In the genomic region with DNA sequence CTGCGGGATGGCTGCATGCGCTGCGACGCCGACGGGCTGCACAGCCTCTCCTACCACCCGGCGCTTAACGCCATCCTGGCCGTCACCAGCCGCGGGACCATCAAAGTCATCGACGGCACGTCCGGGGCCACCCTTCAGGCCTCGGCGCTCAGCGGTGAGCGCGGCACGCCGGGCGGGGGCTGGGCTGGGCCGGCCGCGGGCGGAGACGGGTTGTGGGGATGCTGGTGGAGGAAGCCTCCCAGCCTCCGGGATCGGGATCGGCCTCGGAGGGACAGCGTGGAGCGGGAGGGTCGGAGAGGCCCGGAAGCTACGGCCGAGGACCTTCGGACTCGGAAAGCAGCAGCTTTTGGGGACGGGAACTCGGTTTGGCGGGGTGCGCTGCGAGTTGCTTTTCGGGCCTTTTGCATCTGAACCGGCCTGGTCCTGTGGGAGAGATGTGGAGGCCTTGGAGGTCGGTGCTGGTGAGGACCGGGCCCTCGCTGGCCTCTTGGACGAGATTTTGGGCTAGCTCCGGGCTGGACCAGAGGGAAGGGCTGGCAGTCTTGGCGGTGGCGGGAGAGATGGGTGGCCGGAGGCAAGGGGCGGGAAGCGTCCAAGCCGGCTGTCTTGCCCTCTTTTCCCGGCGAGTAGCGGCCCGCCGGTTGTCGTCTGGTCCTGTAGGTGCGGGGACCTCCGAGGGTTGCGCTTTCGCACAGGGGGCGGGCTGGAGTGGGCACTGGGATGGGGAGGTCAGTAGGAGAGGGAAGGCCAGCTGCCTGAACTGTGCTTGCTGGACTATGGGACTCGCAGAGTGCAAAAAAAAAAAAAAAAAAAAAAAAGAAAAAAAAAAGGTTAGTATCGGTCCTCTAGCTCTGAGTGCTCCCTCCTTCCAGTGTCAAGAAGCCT, we compare ENCODE assay signal across 8 mouse cellular contexts. TPM values are rescaled to one million over a fixed set of nuclear protein-coding genes. Genes with fewer than 3 reads are reported as not detected.
A peak's percentile ranks its signal among the peaks of the same experiment; 100 is the strongest.
DNase-seq lines count a peak whose midpoint lies in the region; ATAC-seq and TF ChIP-seq lines count a peak whose summit lies in the region.

No protein-coding gene starts in this region.

- H3K4me1 ChIP-seq in forebrain, embryonic 12.5 days = peaks cover 21% of the 10 kb centered on the region
- peaks cover 24% of the 10 kb centered on the region for H3K4me1 ChIP-seq in hindbrain, embryonic 15.5 days (replicated peaks)
- H3K4me1 ChIP-seq in lung, postnatal 0 days (ENCODE audit: insufficient read depth, low read depth, low read length) = peaks cover 9% of the 10 kb centered on the region; the same call in 1 of the 2 replicates

- H3K9me3 ChIP-seq in forebrain, embryonic 12.5 days = no peaks in the 10 kb centered on the region
- H3K9me3 ChIP-seq in hindbrain, embryonic 15.5 days = no peaks in the 10 kb centered on the region
- no peaks in the 10 kb centered on the region for H3K9me3 ChIP-seq in lung, postnatal 0 days (ENCODE audit: low read length)

- H3K36me3 ChIP-seq in forebrain, embryonic 12.5 days (replicated peaks) = no peaks in the 10 kb centered on the region
- no peaks in the 10 kb centered on the region for H3K36me3 ChIP-seq in hindbrain, embryonic 15.5 days
- no peaks in the 10 kb centered on the region for H3K36me3 ChIP-seq in lung, postnatal 0 days (ENCODE audit: insufficient read depth, low read length)

- peak overlapping the region; percentile 76 for H3K4me2 ChIP-seq in forebrain, embryonic 12.5 days
- peak overlapping the region; percentile 67 for H3K4me2 ChIP-seq in hindbrain, embryonic 15.5 days
- peak overlapping the region; percentile 69 for H3K4me2 ChIP-seq in lung, postnatal 0 days (replicated peaks; ENCODE audit: low read depth, low read length)

- no peak for TF ChIP-seq CTCF in lung, postnatal 0 days (IDR thresholded peaks at IDR 0.05)

- peak overlapping the region; percentile 88 for H3K4me3 ChIP-seq in forebrain, embryonic 12.5 days (replicated peaks)
- peak overlapping the region; percentile 99 for H3K4me3 ChIP-seq in hindbrain, embryonic 15.5 days
- H3K4me3 ChIP-seq in lung, postnatal 0 days (ENCODE audit: low read depth, low read length) = peak overlapping the region; percentile 94

- peak overlapping the region; percentile 97 for H3K9ac ChIP-seq in forebrain, embryonic 12.5 days
- H3K9ac ChIP-seq in hindbrain, embryonic 15.5 days = peak overlapping the region; percentile 99
- peak overlapping the region; percentile 96 for H3K9ac ChIP-seq in lung, postnatal 0 days (replicated peaks; ENCODE audit: low read depth)

- peak; percentile 54 for DNase-seq in adrenal gland, postnatal 10 days
- DNase-seq in adrenal gland, postnatal 25 days = no peak
- peak; percentile 11 for DNase-seq in right cerebral cortex, adult 18-20 months
- no peak for DNase-seq in right cerebral cortex, postnatal 25 days
- peak; percentile 67 for DNase-seq in lung, postnatal 0 days (ENCODE audit: low spot score)
- DNase-seq in spleen, postnatal 14 days (ENCODE audit: low spot score in 2 of 2) = peak; percentile 31 to 57

- ATAC-seq in forebrain, embryonic 12.5 days (ENCODE audit: low FRiP score) = peak; percentile 67; the same call in 1 of the 2 replicates
- peak; percentile 57; the same call in 1 of the 2 replicates for ATAC-seq in hindbrain, embryonic 15.5 days (ENCODE audit: low FRiP score, low read depth)
- ATAC-seq in lung, postnatal 0 days = peak; percentile 37

- H3K27me3 ChIP-seq in forebrain, embryonic 12.5 days = no peaks in the 10 kb centered on the region
- H3K27me3 ChIP-seq in hindbrain, embryonic 15.5 days = no peaks in the 10 kb centered on the region
- no peaks in the 10 kb centered on the region for H3K27me3 ChIP-seq in lung, postnatal 0 days (replicated peaks; ENCODE audit: insufficient read depth, low read length)

- TF ChIP-seq EP300 in lung, postnatal 0 days (IDR thresholded peaks at IDR 0.05) = no peak

- WGBS in forebrain, embryonic 12.5 days = under 1% methylated on average over 72 of the region's 72 CpGs
- WGBS in hindbrain, embryonic 15.5 days = 0% methylated on average over 63 of the region's 72 CpGs
- WGBS in lung, postnatal 0 days = under 1% methylated on average over 67 of the region's 72 CpGs

- peak overlapping the region; percentile 99 for H3K27ac ChIP-seq in forebrain, embryonic 12.5 days
- H3K27ac ChIP-seq in hindbrain, embryonic 15.5 days (replicated peaks) = peak overlapping the region; percentile 98
- peak overlapping the region; percentile 98 for H3K27ac ChIP-seq in lung, postnatal 0 days (ENCODE audit: low read length)

RNA-seq across cellular contexts. Expression of gene Birc6, which starts 0.8 kb away (rescaled TPM):
- total RNA-seq in adrenal gland, postnatal 10 days (2021) = 100 to 1,000 TPM in 1 of 2 experiments, 10 to 100 TPM in 1; 92.1 to 136 TPM
- 124 and 147 TPM in 2 replicates for total RNA-seq in adrenal gland, postnatal 25 days (2021)
- 103 and 109 TPM in 2 replicates for polyA plus RNA-seq in forebrain, embryonic 12.5 days (2016; fragmentation: Nextera tagmentation; extraction: Ambion mirVana)
- 74.6 and 85.3 TPM in 2 replicates for polyA plus RNA-seq in hindbrain, embryonic 15.5 days (2015; fragmentation: Nextera tagmentation; extraction: Ambion mirVana)
- polyA plus RNA-seq in lung, postnatal 0 days (2015; fragmentation: Nextera tagmentation; extraction: Ambion mirVana) = 104 and 108 TPM in 2 replicates

RNA-seq across cellular contexts. Expression of gene Yipf4, which starts 39.6 kb away (rescaled TPM):
- total RNA-seq in adrenal gland, postnatal 10 days (2021) = 100 to 1,000 TPM in 1 of 2 experiments, 10 to 100 TPM in 1; 95.8 to 108 TPM
- 95.6 and 128 TPM in 2 replicates for total RNA-seq in adrenal gland, postnatal 25 days (2021)
- 52.6 and 54.9 TPM in 2 replicates for polyA plus RNA-seq in forebrain, embryonic 12.5 days (2016; fragmentation: Nextera tagmentation; extraction: Ambion mirVana)
- 45.6 and 46.4 TPM in 2 replicates for polyA plus RNA-seq in hindbrain, embryonic 15.5 days (2015; fragmentation: Nextera tagmentation; extraction: Ambion mirVana)
- 106 and 112 TPM in 2 replicates for polyA plus RNA-seq in lung, postnatal 0 days (2015; fragmentation: Nextera tagmentation; extraction: Ambion mirVana)

Comparison
In these comparisons a context has a peak if more than half of its experiments do, and no peak if none do; other contexts are left out.
1. DNase-seq: peak in adrenal gland, postnatal 10 days (single experiment), right cerebral cortex, adult 18-20 months (single experiment), lung, postnatal 0 days (single experiment) and spleen, postnatal 14 days (2 of 2); none in adrenal gland, postnatal 25 days (single experiment) and right cerebral cortex, postnatal 25 days (single experiment).
2. Peak in every context shown above with its lines, with median percentiles within 50 percentile points of each other: ATAC-seq, H3K27ac ChIP-seq, H3K4me2 ChIP-seq, H3K4me3 ChIP-seq and H3K9ac ChIP-seq.